Mouse (Mus musculus) right cerebral cortex, adult 18-20 months (tissue): ENCODE data around the gene Tldc2.

Experiments used
- DNase-seq: peaks from one replicate; pipeline ENCODE4 v3.0.0; 2022; ENCODE audit warnings: mixed read lengths

Gene Tldc2

DNA sequence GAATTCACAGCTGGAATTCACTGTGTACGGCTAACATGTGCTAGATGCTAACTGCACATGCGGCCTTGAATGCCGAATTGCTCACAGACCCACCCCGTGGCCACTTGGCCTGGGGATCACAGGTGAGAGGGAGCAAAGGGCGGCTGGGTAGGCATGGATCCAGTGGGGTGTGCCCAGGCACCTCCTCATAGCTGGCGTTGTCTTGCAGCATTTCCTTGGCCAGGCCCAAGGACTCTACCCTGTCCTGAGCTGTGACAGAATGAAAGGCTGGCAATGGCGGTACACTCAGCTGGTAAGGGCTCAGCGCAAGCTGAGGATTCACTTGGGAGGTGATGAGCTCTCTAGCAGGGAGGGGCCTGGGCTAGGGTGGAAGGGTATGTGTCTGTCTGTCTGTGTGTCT lies at the start of gene Tldc2:
Gene Tldc2, plus strand, starts transcription at position 260 of the 400 bp plus-strand sequence.
- no peak for DNase-seq

GRCm38 (mm10) chr2:157037303-157037702 lies 49.6 kb upstream of the Tldc2 start:
- DNase-seq: no peak

DNA sequence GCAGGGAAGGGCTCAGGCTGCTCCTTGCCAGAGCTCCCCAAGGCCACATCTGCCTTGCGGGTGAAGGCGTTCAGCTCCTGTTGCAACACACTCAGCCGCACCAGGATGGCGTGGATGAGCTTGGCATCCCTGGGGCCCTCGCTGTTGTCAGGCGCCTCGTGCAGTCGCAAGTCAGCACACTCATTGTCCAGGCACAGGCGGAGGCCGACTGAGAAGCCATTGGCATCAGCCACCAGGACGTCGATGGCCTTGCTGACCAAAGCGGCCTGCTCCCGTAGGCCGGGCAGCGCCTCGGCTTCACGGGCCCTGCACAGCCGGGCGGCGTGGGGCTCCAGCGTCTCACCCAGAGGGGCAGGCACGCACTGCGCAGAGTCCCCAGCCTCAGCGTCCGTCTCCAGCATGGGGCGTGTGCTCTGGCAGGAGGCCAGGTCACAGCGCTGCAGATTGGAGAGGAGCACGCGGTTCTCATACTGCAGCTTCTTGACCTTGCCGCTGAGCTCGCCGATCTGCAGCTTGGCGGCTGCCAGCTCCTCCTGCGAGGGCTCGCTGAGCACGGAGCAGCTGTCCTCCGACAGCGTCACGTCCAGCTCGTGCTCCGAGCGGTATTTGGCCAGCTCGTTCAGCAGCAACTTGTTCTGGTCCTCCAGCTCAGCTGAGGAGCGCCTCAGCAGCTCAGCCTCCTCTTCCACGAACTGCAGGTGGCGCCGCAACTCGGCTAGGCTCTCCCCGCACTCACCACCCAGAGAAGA lies 46.8 kb upstream of the Tldc2 start:
- DNase-seq: no peak

DNA sequence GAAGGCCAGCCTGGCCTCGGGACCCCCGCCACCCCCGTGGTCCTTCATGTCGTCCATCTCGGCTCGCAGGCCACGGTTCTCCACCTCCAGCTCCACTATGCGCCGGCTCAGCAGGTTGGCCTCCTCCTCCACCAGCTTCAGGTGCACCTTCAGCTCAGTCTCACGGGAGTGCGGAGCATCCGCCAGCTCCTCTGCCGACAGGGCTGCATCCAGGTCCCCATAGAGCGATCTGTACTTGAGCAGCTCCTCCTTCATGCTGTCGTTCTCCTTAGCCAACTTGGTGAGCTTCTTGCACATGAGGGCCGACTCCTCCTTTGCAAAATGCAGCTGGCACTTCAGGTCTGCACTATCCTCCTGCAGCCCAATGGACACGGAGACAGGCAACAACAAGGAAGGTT lies 46.2 kb upstream of the Tldc2 start:
- DNase-seq: no peak

DNA sequence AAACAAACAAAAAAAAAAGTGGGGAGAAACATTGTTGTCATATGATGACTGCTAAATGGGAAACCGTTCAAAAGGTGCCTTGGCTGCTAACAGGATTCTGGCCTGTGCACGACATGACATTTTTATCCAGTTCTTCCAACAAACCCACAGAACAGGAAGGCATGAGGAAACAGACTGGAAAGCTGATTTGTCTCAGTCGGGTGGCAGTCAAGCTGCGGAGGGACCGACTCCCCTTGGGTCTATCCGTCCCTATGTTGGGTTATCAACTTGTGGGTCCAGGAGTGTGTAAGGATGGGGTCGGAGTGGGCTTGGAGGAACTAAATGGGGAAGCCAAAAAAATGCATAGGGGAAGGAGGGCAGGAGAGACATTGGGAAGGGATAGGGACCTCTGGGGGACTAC lies 45.4 kb upstream of the Tldc2 start:
- DNase-seq: no peak

DNA sequence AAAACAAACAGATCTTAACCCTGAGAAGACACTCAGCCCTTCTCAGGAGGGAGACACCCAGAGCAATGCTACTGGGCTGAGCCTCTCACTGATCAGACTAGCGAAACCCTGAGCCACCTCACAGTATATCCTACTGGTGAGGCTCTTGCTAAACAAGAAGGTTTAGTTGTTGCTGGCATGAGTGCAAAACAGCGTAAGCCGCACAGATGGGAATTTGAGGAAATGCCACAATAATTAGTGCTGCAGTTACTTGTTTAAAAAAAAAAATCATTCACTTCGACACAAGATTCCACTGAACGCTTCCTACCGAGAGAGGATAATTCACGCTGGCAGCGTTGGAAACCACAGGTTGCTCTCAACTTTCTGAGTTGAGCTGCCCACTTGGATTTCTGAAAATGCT lies 43.3 kb upstream of the Tldc2 start:
- no peak for DNase-seq

DNA sequence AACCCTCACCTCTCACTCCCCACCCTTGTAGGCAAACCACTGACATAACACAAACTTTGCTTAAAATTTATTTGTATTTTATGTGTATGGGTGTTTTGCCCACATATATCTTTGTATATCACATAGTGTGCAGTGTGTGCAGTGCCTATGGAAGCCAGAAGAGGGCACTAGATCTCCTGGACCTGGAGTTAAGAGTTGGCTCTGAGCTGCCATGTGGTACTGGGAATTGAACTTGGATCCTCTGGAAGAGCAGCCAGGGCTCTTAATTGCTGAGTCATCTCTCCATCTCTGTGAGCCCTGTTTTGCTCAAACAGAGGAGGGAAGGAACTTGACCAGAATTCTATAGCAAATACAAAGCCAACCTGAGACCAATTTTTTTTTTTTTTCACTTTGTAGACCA lies 42.9 kb upstream of the Tldc2 start:
- no peak for DNase-seq

DNA sequence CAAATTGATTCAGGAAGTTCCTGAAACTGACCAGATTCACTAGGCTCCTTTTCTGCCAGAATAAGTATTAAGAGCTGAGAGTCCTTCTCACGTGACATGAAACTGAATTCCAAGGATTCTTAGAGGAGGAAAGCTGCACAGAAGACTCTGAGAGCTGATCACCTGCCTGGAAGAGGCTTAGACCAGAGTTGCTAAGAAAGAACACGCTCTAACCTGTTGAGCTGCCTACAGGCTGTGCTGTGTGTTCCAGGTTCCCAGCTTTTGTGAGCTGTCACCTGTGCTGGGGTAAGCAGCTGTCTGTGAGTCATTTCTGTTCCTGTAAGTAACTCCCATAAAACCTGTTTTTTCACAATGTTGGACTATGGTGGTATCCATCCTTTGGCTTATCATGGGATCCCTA lies 40.9 kb upstream of the Tldc2 start:
- no peak for DNase-seq

GRCm38 (mm10) chr2:157046956-157047355 lies 39.9 kb upstream of the Tldc2 start:
- DNase-seq: no peak

GRCm38 (mm10) chr2:157048395-157049181 lies 38.3 kb upstream of the Tldc2 start:
- peak; percentile 90 for DNase-seq

DNA sequence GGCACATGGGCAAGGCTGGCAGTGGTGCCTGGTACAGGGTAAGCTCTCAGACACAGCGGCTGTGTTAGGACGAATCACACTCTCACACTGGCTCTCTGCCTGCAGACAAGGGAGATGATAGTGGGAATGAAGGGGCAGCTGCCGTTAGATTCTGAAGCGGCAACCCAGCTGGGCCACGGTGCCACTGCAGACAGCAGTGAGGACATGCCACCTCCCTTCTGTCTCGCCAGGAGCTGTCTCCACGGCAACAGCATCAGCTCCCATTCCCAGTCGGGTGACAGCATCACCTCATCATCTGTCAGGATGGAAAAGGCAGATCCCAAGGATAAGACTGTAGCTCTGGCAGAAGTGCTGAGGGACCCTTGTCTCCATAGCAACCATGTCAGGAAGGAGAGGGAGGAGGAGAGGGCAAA lies 37.0 kb upstream of the Tldc2 start:
- peak; percentile 65 for DNase-seq

DNA sequence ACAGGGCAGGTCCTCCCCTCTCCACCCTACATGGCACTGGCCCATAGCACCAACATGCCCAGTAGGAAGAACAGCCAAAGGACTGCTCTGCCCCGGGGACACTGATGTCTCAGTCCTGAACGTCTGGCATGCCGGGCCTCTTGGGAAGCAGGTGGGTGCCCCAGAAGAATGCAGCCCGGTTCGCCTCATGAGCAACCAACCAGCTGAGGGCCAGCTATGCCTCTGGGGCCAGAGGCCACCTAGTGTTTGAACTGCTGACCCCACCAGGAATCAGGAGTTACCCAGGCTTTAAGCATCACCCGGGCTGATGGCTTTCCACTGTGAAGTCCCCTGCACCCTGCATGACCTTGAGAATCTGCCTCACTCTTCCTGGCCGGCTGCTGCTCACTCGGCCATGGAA lies 34.4 kb upstream of the Tldc2 start:
- DNase-seq: no peak

- no peak for DNase-seq
Observed at GRCm38 (mm10) chr2:157053124-157053523, 33.7 kb upstream of the Tldc2 start.

DNA sequence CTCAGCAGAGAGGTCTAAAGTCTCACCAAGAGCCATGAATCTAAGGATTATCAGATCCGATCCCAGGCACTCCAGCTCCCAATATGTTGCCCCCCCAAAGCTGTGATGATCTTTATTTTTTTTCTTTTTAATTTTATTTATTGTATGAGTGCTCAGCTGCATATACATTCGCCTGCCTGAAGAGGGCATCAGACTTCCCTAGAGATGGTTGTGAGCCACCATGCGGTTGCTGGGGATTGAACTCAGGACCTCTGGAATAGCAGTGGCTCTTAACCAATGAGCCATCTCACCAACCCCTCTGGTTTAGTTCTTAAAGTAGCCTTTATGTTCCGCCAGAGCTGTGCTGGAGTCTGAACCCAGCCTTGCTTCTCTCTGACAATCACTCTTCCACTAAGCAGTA lies 33.1 kb upstream of the Tldc2 start:
- DNase-seq: no peak

GRCm38 (mm10) chr2:157054297-157054696 lies 32.6 kb upstream of the Tldc2 start:
- DNase-seq: no peak

DNA sequence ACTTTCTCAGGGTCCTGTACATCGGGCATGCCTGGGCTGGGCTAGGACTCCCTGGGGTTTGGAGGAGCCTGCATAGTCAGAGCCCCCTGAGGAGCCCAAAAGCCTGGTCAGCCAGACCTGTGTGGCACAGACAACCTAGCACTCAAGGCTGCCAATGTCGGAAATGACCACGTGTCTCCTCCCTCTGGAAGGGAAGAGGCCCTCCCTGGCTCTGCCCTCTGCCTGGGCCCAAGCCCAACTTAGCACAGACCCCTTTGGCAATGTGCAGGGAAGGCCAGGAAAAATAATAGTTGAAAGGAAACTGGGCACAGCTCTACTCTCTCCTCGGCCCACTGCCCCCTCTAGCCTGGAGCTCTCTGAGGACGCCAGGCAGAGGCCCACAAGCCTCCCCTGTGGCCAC lies 32.0 kb upstream of the Tldc2 start:
- DNase-seq: peak; percentile 52

- no peak for DNase-seq
Observed at GRCm38 (mm10) chr2:157055721-157056120, 31.1 kb upstream of the Tldc2 start.

DNA sequence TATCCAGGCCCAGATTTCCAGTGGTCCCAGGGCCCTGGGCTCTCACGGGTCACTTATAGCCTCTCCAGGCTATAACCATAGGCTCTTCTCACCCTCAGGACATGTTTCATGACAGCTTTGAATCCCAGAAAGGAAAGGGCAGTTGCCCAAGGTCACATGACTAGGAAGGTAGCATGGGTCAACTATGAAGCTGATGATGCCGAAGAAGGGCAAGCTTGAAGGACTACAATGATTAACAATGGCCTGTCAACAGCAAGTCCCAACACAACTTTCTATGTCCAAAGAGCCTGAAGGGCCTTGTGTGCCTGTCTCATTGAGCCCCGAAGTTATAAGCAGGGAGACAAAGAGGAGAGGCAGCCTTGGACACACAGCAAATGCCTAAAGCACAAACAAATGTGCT lies 29.7 kb upstream of the Tldc2 start:
- DNase-seq: no peak

DNA sequence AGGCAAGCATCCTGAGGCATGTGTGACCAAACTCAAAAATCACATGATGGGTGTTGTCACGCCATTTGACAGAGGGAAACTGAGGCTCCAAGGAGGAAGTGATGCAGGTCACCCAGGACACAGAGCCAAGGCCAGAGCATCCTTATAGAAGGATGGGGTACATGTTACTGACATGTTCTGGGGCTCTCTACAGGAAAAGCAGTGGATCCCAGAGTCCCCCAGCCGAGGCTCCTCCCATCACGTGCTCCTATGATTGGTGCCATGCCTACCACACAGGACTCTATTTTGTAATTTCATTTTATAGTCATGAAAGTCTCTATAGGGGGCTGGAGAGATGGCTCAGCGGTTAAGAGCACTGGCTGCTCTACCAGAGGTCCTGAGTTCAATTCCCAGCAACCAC lies 29.1 kb upstream of the Tldc2 start:
- DNase-seq: no peak

GRCm38 (mm10) chr2:157058342-157058998 lies 28.4 kb upstream of the Tldc2 start:
- DNase-seq: peak; percentile 86

DNA sequence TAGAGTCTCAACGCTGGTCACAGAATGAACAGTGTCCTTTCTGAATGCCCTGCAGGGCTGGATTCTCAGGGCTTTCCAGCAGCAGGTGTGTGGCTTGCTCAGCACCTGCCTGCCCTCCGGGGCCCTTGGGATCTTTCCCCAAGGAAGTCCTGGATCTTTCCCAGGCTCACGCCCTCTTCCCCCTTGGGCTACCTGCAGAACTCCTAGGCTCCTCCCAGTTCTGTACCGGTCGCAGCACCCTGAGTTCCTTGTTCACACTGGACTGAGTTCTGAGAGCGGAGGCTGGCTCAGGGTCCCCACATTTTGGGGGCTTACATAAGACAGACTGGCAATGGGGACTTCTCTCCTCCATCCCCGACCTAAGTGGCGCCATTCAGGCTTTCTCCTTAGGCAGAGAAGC lies 27.7 kb upstream of the Tldc2 start:
- no peak for DNase-seq

- DNase-seq: no peak
Observed at GRCm38 (mm10) chr2:157060037-157060436, 26.8 kb upstream of the Tldc2 start.

DNA sequence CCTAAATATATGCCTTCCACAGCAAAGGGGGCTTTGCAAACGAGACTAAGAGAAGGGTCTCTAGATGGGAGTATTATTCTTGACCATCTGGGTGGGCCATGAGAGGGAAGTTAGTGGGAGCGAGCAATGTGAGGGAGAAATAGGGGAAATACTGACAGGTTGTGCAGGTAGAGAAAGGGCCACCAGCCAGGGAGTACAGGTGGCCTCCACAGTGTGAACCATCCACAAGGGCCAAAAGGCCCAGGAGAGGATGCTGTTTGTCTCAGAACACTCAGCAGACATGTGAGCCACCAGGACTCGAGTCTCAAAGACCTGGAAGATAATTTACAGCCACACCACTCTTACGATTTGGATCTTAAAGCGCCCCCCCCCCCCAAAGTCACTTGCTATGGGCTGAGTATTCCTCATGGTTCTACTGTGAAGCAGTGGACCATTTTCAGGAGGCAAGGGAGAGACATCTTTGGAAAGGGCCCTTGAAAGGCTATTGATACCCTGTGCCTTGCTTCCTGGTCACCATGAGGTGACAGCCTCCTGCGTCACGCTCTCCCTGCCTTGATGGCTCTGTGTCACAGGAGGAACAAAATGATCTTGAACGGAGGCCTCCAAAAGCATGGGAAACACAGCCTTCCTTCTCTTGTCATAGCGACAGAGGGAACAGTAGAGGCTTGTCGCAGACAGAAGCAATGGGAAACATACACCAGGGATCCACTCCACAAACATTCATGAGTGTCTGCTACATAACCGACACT lies 26.1 kb upstream of the Tldc2 start:
- no peak for DNase-seq
